Mouse (Mus musculus) frontal cortex, postnatal 14 days (tissue): ENCODE measurements around the gene Akap7.
A peak's percentile ranks its signal among the peaks of the same experiment; 100 is the strongest.

Experiments
- DNase-seq, 2 experiments: peaks; one replicate each; pipeline ENCODE4 v3.0.0; 2022; ENCODE audit warnings: low spot score in 2 of 2

Gene Akap7

DNA sequence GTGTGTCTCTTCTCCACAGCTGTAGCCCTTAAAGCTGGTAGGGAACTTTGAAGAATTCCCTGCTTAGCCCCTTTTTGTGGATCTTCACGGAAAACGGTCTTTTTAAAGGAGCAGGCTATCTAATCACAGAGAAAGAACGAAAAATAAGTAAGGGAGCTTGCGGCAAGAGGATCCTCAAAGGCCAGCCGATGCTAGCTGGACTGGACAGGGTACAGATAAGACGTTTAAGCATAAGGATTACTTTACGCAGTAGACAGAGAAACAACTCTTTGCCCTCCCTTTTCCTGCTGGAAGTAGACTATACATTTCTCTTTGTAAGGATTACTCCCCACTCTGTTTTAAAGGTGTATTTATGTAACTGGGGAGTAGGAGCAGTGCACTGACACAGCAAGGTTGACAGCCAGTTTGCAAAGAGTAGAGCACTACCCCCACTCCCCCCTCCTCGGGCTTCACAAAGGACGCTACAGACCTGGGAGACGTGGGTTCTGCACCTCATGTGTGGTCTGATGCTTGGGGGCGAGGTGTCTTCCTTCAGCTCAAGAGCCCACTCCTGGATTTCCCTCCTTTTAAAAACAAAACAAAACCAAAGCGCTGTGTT lies 9.9 kb downstream of the Akap7 start:
- DNase-seq, result no peak

DNA sequence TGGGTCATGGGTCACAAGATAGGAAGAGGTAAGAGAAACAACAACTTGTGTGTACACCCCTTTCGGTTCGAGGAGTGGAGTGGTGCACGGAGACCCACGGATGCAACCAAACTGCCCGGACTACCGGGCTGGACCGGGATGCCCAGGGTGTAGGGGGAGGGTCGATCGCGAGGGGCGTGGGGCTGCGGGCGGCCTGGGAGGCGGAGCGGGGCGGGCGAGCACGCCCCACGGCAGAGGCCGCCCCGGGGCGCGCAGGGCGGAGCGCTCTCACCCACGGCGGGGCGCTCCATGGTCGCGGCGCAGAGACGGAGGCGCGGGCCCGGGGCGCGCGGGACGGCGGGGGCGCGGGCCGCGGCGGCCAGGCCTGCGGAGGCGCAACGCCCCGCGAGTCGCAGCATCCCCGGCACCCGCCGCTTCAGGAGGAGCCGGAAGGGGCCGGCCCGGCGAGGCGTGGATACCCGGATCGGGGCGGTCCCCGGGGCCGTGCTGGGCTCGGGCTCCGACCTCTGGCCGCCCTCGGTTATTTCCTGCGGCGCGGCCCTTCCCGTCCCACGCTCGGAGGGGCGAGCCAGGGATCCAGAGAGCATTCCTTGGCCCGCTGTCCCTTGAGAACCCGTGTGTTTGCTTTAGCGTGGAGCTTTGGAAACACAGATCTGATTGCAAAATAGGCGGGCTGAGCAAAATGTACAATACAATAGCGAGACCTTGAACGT lies 10.9 kb downstream of the Akap7 start:
- DNase-seq, result peak; percentile 58 to 70

DNA sequence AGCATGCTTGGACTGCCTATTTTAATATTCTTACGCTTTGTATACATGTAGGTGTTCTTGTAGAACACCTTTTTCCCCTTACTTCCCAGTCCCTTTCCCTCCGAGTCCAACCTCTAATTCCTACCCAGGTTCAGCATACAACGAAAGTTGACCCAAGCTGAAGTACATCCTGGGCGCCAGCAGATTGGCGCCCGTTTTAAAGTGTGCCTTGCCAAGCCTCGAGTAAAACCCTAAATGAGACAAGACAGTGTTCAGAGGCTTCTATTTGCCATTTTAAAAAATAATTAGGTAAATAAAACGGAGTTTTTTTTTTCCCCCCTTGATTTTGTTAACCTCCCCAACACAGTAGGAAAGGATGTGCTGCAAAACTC lies 11.4 kb downstream of the Akap7 start:
- DNase-seq, result no peak

DNA sequence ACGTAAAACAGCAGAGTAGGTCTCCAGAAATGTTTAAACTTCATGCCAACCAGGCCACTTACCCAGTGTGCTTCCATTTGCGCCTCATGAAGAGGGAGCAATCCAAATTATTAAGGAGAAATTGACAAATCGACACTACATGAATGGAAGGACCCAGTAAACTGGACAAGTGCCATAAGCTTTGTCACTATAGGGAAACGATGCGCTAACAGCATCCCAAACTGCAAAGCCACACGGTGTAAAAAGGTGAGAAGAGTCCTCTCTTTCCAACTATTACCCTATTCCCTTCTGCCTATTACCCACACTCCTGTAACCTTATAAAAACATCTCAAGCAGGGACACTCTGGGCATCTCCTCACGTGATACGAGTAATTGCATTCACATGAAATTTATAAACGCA lies 11.8 kb downstream of the Akap7 start:
- no peak for DNase-seq

DNA sequence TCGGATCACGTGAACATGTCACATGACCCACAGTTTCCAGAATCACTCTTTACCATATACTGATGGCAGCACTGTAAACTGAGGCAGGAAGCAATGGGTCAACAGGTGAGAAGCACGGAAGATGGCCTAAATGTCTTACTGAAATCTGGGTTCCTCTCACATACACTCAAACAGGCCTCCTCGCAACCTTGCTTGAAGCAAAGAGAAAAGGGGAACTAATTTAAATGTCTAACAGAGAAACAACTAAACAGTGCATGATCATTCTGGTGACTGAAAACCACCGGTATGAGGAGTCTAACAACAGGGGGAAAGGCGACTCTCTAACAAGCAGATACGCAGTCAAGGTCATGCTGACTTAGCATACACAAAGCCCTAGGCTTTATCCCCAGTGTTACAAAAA lies 12.7 kb downstream of the Akap7 start:
- DNase-seq, result no peak

DNA sequence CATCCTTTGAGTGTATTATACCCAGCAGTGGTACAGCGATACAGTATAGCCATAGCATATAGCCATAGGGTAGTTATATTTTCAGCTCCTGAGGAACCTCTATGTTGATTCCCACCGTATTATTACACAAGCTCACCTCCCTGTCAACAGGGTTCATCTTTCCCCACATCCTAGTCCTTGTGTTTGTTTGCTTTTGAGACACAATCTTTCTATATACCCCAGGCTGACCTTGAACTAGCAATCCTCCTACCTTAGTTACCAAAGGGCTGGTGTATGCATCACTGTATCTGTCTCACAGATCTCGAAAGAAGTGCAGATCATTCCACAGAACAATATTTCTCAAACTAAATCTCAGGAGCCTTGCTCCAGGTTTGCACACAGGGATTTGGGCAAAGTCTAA lies 13.9 kb downstream of the Akap7 start:
- no peak for DNase-seq

DNA sequence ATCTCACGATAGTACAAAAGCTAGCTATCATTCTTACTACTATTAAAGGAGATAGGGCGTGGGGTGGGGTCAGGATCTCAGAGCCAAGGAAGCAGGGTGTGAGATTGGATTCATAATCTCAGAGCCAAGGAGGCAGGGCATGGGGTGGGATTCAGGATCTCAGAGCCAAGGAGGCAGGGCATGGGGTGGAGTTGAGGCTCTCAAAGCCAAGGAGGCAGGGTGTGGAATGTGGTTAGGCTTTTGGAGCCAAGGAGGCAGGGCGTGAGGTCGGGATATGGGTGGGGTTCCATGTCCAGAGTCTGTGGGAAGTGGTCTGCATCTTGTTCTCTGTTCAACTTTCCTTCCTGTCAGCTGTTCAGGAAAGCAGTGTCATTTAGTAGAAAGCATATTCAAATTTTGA lies 16.6 kb downstream of the Akap7 start:
- DNase-seq, result no peak

DNA sequence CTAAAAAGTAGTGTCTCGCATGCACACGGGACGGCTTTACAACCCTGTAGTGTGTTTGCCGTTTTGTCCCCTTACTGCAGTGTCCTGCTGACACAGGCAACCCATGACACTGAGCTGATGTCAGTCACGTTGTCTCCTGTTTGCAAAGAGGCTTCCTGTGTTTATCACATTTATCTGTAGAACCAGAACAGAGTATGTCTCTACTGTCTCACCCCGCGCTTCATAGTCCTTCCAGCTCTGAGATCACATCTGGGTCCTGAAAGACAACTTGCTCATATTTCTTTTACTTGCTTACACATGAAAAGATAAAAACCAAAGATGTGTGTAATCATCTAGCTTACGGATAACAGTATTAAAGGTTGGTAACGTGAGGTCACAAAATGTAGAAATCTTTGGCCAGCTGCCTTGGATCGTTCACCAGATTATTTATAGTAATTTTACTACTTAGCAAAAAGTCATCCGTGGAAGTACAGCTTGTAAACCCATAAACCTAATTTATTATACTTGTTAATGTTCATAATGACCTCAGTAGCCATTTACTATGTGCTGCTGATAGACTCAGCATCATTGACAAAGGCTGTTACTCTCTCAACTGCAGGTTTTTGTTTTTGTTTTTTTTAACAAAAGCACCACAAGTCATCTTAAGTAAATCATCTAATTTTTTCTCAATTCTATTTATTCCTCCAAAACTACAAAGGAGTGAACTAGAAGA lies 22.4 kb downstream of the Akap7 start:
- DNase-seq, result no peak

DNA sequence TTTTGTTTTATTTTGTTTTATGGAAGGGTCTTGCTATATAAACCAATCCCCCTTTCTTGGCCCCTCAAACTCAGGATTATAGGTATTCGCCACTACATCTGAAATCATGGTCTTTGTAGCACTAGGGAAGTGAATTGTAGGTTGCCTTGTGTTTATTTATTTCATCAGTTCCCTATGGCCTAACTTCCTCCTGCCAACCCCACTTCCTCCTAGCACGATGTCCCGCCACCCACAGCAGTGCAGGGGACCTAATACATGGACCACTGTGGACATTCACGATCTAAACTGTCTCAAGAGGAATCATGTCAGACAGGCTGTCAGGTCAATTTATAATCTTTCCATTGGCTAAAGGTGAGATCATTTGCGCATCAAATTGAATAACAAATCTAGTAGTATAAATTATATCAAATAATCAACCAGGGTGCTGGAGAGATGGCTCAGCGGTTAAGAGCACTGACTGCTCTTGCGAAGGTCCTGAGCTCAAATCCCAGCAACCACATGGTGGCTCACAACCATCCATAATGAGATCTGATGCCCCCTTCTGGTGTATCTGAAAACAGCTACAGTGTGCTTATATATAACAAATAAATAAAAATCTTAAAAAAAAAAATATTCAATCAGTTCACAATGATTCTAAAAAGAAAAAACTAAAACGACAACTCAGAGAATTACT lies 23.1 kb downstream of the Akap7 start:
- DNase-seq, result no peak

DNA sequence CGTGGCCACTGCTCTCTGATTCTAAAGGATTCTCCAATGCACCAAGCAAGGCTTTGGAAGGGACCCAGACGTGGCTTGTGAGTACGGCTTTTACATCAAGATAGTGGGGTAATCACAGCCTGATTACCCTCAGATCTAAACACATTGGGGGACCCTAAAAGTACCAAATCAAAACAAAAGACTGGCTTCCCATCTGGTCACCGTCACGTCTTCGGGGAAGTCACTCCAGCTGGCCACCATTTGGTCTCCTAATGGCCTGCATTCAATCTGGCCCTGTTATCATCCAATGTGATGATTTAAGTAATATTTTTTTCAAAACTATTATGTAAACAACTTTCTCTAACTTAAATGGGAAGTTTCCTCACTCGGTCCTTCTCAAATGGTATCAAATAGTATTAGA lies 24.3 kb downstream of the Akap7 start:
- DNase-seq, result no peak

DNA sequence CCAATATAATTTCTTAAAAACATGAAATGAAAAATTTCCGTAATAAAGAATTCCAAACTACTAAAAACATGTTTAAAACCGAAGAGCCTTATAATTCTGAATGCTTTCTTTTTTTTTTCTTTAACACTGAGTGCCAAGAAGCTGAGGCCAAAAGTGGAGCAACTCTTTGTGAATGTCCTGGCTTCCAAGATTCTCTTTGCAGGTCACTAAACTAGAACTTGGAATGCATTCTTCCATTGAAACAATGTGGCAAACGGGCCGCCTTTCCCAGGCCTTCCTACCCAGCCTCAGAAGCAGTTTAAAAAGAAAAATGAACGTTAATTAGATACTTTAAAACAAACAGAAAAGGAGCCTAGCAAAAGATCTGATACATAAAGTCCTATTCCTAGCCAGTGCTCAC lies 27.5 kb downstream of the Akap7 start:
- DNase-seq, result no peak

DNA sequence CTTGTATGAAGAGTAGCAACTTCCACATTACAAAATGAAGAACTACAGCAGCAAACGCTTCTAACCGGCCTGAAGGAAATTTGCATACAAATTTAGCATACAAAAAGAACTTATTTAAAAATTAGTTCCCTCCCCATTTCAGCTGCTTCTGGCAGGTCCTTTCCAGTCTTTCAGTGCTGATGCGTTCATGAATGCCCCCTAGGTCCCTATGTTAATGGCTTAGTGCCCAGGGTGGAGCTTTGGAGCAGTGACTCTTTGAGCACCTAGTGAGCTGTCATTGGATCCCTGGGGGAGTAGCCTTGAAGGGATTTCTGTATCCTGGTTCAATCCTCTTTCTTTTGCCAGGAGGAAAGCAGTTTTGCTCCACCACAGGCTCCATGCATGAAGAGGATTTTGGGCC lies 28.3 kb downstream of the Akap7 start:
- no peak for DNase-seq

DNA sequence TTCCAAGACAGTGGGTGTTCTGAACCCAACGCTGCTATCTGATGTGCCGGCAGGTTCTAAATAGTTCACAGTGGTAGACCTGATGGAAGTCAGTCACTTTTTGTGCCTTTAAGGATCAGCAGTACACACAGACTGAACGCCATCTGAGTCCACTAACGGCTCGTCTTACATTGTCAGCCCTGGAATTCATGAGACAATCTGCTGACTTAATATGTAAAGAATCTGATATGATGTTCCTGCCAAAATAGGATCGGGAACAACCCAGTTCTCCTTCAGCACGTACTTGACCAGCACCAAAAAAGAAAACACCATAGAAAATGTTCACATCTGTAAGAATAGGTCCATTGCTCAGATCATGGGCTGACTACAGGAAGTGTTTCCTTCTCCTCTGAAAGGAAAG lies 32.2 kb downstream of the Akap7 start:
- no peak for DNase-seq

DNA sequence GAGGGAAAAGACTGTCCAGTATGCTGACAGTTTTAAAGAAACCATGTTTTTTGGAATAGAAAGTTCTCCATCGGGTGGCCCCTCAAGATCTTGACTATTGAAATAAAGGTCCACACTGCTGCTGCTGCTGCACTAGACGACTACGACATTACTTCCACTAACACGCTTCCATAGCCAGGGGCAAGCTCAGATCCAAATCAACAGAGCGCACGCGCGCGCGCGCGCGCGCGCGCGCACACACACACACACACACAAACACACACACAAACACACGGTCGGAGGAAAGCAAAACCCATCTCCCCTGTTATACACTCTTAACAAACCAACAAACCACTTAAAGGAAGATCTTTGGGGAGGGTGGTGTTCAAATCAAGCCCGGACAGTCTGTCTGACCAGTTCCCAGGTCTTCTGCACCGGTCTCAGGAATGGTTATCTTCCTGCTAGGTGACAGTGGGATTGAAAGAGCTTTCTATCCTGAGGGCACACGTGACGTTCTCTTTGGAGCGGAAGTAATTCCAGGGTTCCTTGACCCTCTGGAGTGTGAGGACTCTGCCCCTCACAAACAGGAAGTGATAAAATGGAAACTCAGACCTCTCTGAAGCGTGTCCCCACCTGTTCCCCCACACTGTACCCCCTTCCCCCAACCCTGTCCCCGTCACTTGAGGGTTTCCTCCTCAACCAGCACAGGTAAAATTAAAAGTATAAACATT lies 32.9 kb downstream of the Akap7 start:
- no peak for DNase-seq

DNA sequence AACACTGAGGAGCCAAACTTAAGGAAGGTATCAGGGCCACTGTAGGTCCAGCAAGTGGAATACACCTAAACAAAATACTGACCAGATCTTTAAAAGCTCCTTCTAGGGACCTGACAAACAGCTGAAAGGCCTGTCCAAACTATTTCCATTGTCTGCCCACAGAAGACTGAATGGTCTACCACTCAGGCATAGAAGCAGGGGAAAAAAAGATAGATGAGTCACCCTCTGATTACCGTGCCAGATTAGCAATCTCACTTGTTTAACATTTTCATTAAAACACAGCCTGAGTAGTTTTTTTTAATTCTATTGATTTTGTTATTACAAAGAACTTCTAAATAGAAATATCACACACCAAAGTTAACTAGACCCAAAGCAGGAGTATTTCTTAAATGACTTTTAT lies 33.9 kb downstream of the Akap7 start:
- no peak for DNase-seq

DNA sequence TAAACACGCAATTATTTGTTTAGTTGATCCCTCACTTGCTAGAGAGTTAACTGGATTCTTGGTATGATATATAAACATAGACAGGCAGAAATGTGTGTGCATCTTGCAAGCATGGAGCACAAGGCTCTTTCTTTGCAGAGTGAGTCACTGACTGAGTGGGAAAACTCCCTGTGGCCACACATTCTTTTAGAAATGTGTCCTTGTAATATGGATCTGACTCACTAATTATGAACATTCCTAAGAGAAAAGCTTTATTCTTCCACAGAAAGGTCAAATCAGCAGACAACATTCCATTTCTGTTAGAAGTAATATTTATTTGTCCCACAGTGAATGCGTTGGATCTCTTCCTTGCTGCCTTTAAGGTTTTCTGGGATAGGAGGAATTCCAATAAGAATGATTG lies 35.9 kb downstream of the Akap7 start:
- DNase-seq, result no peak

DNA sequence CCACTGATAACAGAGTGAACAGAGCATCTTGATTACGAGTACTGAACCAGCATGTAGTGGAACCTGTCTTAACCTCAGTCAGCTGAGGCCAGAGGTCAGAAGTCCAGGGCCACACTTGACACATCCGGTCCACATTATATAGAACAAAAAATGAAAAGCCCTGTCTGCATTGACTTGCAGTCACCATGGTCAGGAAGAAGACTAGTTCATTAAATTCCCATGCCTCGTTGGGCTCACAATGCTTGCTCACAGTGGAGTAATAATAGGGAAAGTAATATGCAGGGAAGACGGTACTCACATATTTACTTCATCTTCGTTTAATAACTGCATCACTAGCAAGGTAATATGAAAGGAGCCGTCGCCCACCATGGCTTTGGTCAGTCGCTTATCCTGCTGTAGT lies 36.5 kb downstream of the Akap7 start:
- no peak for DNase-seq

DNA sequence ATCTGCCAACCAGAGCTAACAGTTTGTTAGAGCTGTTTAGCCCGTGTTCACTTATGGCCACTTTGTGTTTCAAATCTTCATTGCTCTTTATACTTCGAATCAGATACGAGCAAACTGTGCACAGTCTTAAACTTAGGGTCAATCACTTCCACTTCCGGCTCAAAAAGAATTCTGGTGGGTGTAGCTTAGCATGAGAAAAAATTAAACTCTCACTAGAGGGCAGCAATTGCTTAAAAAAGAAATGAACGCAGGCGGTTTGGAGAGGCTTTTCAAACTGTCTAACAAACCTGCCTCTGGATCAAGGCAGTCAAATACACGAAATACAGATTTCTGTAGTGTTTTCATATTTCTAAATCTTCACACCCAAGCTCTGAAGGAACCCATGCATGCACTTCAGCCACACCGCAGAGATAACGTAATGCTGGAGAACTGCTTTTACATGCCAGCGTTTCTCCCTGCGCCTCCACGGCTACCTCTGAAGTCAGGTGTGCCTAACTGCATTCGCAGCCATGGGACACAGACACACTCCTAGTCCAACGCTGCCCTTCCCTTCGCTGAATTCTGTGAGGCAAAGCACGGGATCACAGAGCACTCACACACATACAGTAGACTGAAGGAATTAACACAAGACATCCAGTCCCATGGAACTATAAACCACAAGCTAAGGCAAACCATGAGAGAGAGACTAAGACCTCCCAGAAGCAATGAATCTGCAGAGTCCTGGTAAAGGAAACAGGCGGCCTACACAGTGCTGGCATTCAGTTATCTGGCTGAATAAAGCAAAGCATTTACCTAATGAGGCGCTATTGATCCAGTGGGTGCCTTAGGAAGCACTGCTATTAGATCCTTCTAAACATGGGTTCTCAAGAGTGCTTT lies 39.0 kb downstream of the Akap7 start:
- DNase-seq, result no peak

DNA sequence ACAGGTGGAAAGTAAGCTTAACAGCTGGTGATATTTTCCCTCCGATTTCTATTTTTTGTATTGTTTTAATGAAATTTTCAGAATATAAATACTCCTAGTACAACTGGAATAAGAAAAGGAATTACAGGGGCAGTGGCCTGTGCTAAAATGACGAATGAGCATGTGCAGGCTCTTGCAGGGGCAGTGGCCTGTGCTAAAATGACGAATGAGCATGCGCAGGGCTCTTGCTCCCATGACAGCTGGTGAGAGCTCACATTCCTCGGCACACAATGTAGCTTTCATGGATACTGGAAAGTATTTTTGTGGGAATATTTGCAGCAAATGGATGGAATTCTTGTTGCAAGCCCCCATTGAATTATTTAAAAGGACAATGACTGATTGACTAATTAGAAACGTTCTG lies 46.5 kb downstream of the Akap7 start:
- no peak for DNase-seq

DNA sequence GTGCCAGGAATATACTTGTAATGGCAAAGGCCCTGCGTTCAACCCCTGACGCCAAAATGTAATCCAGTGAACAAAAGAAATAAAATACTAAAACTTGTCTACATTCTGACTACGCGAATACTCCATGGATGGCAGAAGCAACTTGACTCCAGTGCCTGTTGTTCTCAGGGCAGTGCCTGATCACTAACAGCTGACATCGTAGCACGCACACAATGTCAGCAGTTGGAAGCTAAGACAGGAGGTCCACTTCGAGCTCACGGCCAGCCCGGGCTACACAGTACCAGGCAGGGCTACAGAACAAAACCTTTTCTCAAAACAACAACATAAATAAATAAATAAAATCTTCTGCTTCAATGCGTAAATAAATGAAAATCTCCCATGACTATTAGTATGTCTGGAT lies 46.9 kb downstream of the Akap7 start:
- no peak for DNase-seq

DNA sequence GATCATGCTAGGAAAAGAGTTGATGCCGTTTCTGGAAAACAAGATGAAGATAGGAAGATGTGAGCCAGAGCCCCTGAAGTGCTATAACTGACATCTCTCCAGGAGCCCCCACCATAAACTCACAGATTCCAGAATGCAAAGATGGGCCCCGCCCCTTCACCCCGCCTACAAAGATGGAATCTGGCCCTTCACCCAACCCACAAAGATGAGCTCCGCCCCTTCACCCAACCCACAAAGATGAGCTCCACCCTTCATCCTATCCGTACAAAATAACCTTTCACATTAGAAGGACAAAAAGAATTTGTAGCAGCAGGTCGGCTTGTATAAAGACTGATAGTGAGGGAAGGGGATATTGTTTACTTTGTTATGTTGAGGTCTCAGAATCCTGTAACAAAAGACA lies 49.5 kb downstream of the Akap7 start:
- no peak for DNase-seq
